Mouse (Mus musculus): ENCODE results near the gene Polr2b. TPM values are rescaled to one million over a fixed set of nuclear protein-coding genes. Genes with fewer than 3 reads are reported as not detected.

Polr2b gene
- polyA plus RNA-seq, 1 experiment from 2014 or later, result 52.1 TPM

GRCm38 (mm10) chr5:77273151-77273550 lies 36.8 kb upstream of the Polr2b start:
- Histone ChIP-seq H3K27ac (no peak overlapping the region), H3K4me3 (replicated peaks) (no peak overlapping the region), H3K36me3 (peaks cover 36% of the 10 kb centered on the region), H3K4me2 (no peak overlapping the region), H3K9ac (no peak overlapping the region), H3K4me1 (0 out of 2 replicates have a peak, but pooled peaks cover 3% of the 10 kb centered on the region), H3K27me3 (replicated peaks) (no peaks in the 10 kb centered on the region), H3K9me3 (no peaks in the 10 kb centered on the region)
- ATAC-seq (ENCODE audit: insufficient read depth, low FRiP score, low read depth), result no peak
- WGBS, result 78% methylated on average over 7 of the region's 7 CpGs

GRCm38 (mm10) chr5:77275950-77276349 lies 34.0 kb upstream of the Polr2b start:
- no peak overlapping the region for H3K4me2 ChIP-seq
- WGBS, result 90% methylated on average over 5 of the region's 5 CpGs
- no peaks in the 10 kb centered on the region for H3K4me1 ChIP-seq
- no peak overlapping the region for H3K27ac ChIP-seq
- H3K4me3 ChIP-seq (replicated peaks), result no peak overlapping the region
- ATAC-seq (ENCODE audit: insufficient read depth, low FRiP score, low read depth), result no peak
- H3K36me3 ChIP-seq, result peaks cover 34% of the 10 kb centered on the region
- H3K27me3 ChIP-seq (replicated peaks), result no peaks in the 10 kb centered on the region
- H3K9me3 ChIP-seq, result no peaks in the 10 kb centered on the region
- H3K9ac ChIP-seq, result no peak overlapping the region

DNA sequence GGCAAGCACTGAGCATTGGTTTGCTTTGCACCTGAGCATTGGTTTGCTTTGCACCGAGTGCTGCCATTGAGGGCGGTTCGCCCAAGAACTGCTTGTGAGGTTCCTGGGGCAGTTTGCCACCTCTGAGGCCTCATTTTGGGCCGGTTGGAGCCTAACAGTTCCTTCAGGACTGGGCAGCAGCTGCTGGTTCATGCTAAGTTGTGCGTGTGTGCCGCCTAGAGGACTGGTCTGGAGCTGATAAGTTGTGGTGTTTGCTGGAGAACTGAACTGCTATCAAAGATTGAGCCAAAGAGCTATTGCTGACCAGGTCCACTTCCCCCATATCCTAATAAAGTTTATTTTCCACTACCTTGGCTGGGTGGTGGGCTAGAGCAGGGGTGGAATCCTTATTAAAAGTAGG lies 32.7 kb upstream of the Polr2b start:
- 87% methylated on average over 6 of the region's 6 CpGs for WGBS
- ATAC-seq (ENCODE audit: insufficient read depth, low FRiP score, low read depth), result no peak

DNA sequence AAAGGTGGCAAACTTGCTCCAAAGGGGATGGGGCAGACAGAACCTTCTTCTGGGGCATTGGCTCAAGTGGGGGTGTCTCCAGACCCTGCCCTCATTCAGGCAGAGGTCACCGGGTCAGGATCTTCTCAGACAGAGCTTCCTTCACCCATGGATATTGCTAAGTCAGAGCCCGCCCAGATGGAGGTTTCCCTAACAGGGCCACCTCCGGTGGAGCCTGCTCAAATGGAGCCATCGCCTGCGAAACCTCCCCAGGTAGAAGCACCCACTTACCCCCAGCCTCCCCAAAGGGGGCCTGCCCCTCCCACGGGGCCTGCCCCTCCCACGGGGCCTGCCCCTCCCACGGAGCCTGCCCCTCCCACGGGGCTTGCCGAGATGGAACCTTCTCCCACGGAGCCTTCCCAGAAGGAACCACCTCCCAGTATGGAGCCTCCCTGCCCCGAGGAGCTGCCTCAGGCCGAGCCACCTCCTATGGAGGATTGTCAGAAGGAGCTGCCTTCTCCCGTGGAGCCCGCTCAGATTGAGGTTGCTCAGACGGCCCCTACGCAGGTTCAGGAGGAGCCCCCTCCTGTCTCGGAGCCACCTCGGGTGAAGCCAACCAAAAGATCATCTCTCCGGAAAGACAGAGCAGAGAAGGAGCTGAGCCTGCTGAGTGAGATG lies 28.3 kb upstream of the Polr2b start:
- no peak overlapping the region for H3K9ac ChIP-seq
- no peak overlapping the region for H3K4me2 ChIP-seq
- no peaks in the 10 kb centered on the region for H3K27me3 ChIP-seq (replicated peaks)
- H3K4me1 ChIP-seq, result no peaks in the 10 kb centered on the region
- H3K9me3 ChIP-seq, result no peaks in the 10 kb centered on the region
- H3K27ac ChIP-seq, result no peak overlapping the region
- peaks cover 45% of the 10 kb centered on the region for H3K36me3 ChIP-seq
- no peak overlapping the region for H3K4me3 ChIP-seq (replicated peaks)
- WGBS, result 82% methylated on average over 20 of the region's 20 CpGs
- no peak; the same call in 1 of the 2 replicates for ATAC-seq (ENCODE audit: insufficient read depth, low FRiP score, low read depth)

More for the DNA sequence above, 32.7 kb upstream of the Polr2b start:
- no peaks in the 10 kb centered on the region for H3K27me3 ChIP-seq (replicated peaks)
- H3K36me3 ChIP-seq, result peaks cover 45% of the 10 kb centered on the region
- H3K4me3 ChIP-seq (replicated peaks), result no peak overlapping the region
- no peaks in the 10 kb centered on the region for H3K4me1 ChIP-seq
- no peak overlapping the region for H3K4me2 ChIP-seq
- no peaks in the 10 kb centered on the region for H3K9me3 ChIP-seq
- no peak overlapping the region for H3K9ac ChIP-seq
- H3K27ac ChIP-seq, result no peak overlapping the region

- Histone ChIP-seq H3K9ac (no peak overlapping the region), H3K4me1 (no peaks in the 10 kb centered on the region), H3K9me3 (no peaks in the 10 kb centered on the region), H3K27me3 (replicated peaks) (no peaks in the 10 kb centered on the region), H3K36me3 (peaks cover 46% of the 10 kb centered on the region), H3K27ac (no peak overlapping the region), H3K4me2 (no peak overlapping the region), H3K4me3 (replicated peaks) (no peak overlapping the region)
- ATAC-seq (ENCODE audit: insufficient read depth, low FRiP score, low read depth), result no peak
- WGBS, result 86% methylated on average over 9 of the region's 9 CpGs
These were observed 27.7 kb upstream of the Polr2b start for GRCm38 (mm10) chr5:77282242-77282641.

DNA sequence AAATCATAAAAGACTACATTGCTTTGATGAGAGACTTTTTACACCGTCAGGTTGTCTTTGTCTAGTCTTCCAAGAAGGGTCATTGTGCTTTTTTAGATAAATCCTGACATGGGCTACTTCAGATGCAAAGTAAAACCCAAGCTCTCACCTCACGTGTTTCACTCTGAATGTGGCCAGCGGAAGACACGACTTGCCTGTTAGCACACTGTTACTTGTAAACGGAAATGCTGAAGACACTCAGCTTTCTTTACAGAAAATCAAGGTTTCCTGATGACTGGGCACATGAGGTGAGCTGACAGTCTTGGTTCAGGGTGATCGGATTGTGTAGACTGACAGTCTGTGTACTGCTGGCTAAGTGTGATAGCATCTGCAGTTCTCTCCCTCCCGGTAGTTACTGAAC lies 24.3 kb upstream of the Polr2b start:
- H3K27me3 ChIP-seq (replicated peaks), result no peaks in the 10 kb centered on the region
- H3K27ac ChIP-seq, result no peak overlapping the region
- H3K9ac ChIP-seq, result no peak overlapping the region
- no peaks in the 10 kb centered on the region for H3K9me3 ChIP-seq
- no peak overlapping the region for H3K4me3 ChIP-seq (replicated peaks)
- no peak for ATAC-seq (ENCODE audit: insufficient read depth, low FRiP score, low read depth)
- H3K4me1 ChIP-seq, result no peaks in the 10 kb centered on the region
- 83% methylated on average over 7 of the region's 7 CpGs for WGBS
- H3K4me2 ChIP-seq, result no peak overlapping the region
- peaks cover 53% of the 10 kb centered on the region for H3K36me3 ChIP-seq

GRCm38 (mm10) chr5:77286904-77287303 lies 23.0 kb upstream of the Polr2b start:
- whole genome bisulfite sequencing, result 81% methylated on average over 5 of the region's 5 CpGs
- Histone ChIP-seq H3K27me3 (replicated peaks) (no peaks in the 10 kb centered on the region), H3K9ac (no peak overlapping the region), H3K4me2 (no peak overlapping the region), H3K4me3 (replicated peaks) (no peak overlapping the region), H3K9me3 (no peaks in the 10 kb centered on the region), H3K36me3 (peaks cover 41% of the 10 kb centered on the region), H3K27ac (no peak overlapping the region), H3K4me1 (no peaks in the 10 kb centered on the region)
- no peak for ATAC-seq (ENCODE audit: insufficient read depth, low FRiP score, low read depth)

GRCm38 (mm10) chr5:77287901-77288300 lies 22.0 kb upstream of the Polr2b start:
- Histone ChIP-seq H3K9ac (no peak overlapping the region), H3K36me3 (peaks cover 31% of the 10 kb centered on the region), H3K4me3 (replicated peaks) (no peak overlapping the region), H3K4me1 (no peaks in the 10 kb centered on the region), H3K4me2 (no peak overlapping the region), H3K27ac (no peak overlapping the region), H3K9me3 (no peaks in the 10 kb centered on the region), H3K27me3 (replicated peaks) (no peaks in the 10 kb centered on the region)
- WGBS, result 76% methylated on average over 6 of the region's 6 CpGs
- no peak for ATAC-seq (ENCODE audit: insufficient read depth, low FRiP score, low read depth)

DNA sequence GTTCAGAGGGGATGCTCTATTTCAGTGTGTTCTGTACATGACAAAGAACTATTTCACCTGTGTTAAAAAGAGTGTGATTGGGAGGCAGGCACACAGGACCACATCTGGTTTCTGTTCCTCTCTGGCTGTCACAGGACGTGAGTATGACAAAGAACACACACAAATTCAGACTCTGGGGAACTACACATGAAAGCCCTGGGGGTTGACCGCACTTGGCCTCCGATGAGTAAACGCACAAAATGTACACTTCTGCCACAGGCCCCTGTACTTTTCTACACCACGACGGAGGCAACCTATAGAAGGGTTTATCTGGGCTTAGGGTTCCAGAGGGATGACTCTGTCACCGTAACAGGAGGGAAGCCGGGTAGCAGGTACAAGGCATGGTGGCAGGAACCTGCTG lies 20.3 kb upstream of the Polr2b start:
- H3K27me3 ChIP-seq (replicated peaks), result no peaks in the 10 kb centered on the region
- H3K36me3 ChIP-seq, result peaks cover 34% of the 10 kb centered on the region
- no peaks in the 10 kb centered on the region for H3K4me1 ChIP-seq
- ATAC-seq (ENCODE audit: insufficient read depth, low FRiP score, low read depth), result no peak
- H3K4me2 ChIP-seq, result no peak overlapping the region
- no peak overlapping the region for H3K9ac ChIP-seq
- 74% methylated on average over 8 of the region's 8 CpGs for WGBS
- H3K27ac ChIP-seq, result no peak overlapping the region
- no peaks in the 10 kb centered on the region for H3K9me3 ChIP-seq
- no peak overlapping the region for H3K4me3 ChIP-seq (replicated peaks)

DNA sequence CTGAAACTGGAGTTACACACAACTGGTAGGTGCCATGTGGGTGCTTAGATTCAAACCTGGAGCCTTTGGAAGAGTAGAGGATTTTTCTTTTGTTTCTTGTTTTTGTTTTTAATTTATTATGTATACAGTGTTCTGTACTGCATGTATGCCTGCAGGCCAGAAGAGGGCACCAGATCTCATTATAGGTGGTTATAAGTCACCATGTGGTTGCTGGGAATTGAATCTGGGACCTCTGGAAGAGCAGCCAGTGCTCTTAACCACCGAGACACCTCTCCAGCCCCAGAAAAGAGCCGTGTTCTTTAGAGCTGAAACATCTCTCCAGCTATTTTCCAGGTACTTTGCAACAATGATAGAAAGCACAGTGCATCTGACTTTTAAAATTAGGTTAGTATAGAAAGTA lies 19.3 kb upstream of the Polr2b start:
- 90% methylated on average over 2 of the region's 2 CpGs for WGBS
- H3K9ac ChIP-seq, result no peak overlapping the region
- H3K27ac ChIP-seq, result no peak overlapping the region
- H3K36me3 ChIP-seq, result peaks cover 36% of the 10 kb centered on the region
- no peaks in the 10 kb centered on the region for H3K4me1 ChIP-seq
- ATAC-seq (ENCODE audit: insufficient read depth, low FRiP score, low read depth), result no peak
- H3K4me3 ChIP-seq (replicated peaks), result no peak overlapping the region
- no peak overlapping the region for H3K4me2 ChIP-seq
- H3K9me3 ChIP-seq, result no peaks in the 10 kb centered on the region
- H3K27me3 ChIP-seq (replicated peaks), result no peaks in the 10 kb centered on the region

- ATAC-seq (ENCODE audit: insufficient read depth, low FRiP score, low read depth), result no peak
- no peaks in the 10 kb centered on the region for H3K9me3 ChIP-seq
- peaks cover 31% of the 10 kb centered on the region for H3K36me3 ChIP-seq
- H3K4me2 ChIP-seq, result no peak overlapping the region
- no peak overlapping the region for H3K4me3 ChIP-seq (replicated peaks)
- no peak overlapping the region for H3K9ac ChIP-seq
- no peak overlapping the region for H3K27ac ChIP-seq
- WGBS, result 87% methylated on average over 7 of the region's 7 CpGs
- H3K4me1 ChIP-seq, result no peaks in the 10 kb centered on the region
- no peaks in the 10 kb centered on the region for H3K27me3 ChIP-seq (replicated peaks)
These were observed 17.0 kb upstream of the Polr2b start for GRCm38 (mm10) chr5:77292803-77293522.

GRCm38 (mm10) chr5:77299486-77299885 lies 10.5 kb upstream of the Polr2b start:
- H3K27ac ChIP-seq, result no peak overlapping the region
- ATAC-seq (ENCODE audit: insufficient read depth, low FRiP score, low read depth), result no peak
- 0 out of 2 replicates have a peak, but pooled peaks cover 29% of the 10 kb centered on the region for H3K36me3 ChIP-seq
- H3K4me2 ChIP-seq, result no peak overlapping the region
- H3K9me3 ChIP-seq, result no peaks in the 10 kb centered on the region
- no peaks in the 10 kb centered on the region for H3K4me1 ChIP-seq
- no peak overlapping the region for H3K4me3 ChIP-seq (replicated peaks)
- WGBS, result 88% methylated on average over 2 of the region's 2 CpGs
- H3K27me3 ChIP-seq (replicated peaks), result no peaks in the 10 kb centered on the region
- no peak overlapping the region for H3K9ac ChIP-seq
